Mouse (Mus musculus): Measurements from ENCODE around the gene Gpr143.
"Not testable (repeated sequence)": the region's sequence is repeated elsewhere in the genome, so short reads cannot be mapped to it uniquely, and the experiment has no call there.

Gene Gpr143

DNA sequence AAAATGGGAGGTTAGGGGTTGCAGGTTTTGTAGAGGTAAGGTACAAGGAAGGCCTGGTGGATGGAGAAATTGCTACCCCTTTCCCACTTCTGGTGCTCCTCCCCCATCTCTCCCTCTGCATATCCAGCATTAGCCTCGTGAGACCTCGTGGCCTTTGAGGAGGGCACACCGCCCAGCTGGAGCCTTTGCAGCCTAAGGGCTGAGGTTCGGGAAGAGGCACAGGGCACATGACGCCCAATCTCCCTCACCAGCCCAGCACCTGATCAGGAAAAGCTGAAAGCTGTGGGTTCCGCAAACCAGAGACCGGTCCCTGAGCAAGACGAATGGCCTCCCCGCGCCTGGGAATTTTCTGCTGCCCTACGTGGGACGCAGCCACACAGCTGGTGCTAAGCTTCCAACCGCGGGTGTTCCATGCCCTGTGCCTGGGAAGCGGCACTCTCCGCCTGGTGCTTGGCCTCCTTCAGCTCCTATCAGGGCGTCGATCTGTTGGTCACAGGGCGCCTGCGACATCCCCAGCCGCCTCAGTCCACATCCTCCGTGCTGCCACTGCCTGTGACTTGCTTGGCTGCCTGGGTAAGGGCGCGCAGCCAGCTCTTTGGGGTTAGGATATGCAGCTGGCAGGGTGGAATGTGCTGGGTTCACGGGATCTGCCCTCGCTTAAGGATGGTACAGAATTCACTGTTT lies at the start of gene Gpr143:
Gene Gpr143 (plus strand): TSS at position 202 of the 684 bp plus-strand sequence.
- DNase-seq (ENCODE audit: low spot score in 2 of 2) = no peak

- DNase-seq (ENCODE audit: low spot score in 2 of 2) = no peak
These were observed 46.4 kb upstream of the Gpr143 start for GRCm38 (mm10) chrX:152735283-152735682.

- no peak for DNase-seq (ENCODE audit: low spot score in 2 of 2)
These were observed 43.5 kb upstream of the Gpr143 start for GRCm38 (mm10) chrX:152738191-152738590.

DNA sequence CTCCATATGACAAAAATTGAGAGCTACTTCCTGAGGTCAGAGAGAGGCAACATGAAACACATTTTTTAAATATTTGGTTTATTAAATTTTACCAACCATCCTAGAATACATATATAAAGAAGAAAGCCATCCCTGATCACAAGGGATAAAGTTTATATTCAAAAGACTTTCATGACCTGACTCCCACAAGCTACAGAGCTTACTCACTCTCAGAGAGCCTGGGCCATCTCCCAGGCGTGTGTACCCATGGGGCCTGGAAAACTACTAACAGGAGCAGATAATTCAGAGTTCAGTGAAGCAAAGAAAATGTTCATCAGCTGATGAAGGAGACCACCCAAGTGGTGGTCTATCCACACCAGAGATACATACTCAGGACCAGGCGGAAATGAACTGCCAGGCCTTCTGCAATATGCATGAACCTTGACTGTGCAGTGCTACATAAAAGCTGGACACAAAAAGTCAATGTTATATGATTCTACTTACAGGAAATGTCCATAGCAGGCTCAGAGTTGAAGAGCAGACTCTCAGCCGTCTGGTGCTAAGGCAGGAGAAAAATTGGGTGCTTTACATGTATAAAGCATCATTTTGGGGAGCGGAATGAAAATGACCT lies 42.9 kb upstream of the Gpr143 start:
- DNase-seq (ENCODE audit: low spot score in 2 of 2) = no peak

DNA sequence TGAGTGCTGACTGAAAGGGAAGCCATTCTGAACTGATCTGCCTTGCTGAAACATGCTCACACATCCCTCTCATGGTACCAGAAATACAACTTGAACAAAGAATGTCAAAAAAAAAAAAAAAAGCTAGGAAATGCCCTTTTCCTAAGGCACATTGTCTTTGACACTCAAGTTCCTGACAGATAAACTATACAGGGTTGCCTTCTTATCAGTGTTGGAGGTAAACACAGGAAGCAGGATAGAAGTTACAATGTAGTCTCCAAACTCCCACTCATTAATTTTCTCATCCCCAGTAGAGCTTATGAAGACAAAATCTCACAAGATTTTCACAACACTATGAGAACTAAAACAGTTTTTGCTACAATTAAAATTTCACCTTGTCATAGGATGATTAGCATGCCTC lies 38.1 kb upstream of the Gpr143 start:
- no peak for DNase-seq (ENCODE audit: low spot score in 2 of 2)

- no peak for DNase-seq (ENCODE audit: low spot score in 2 of 2)
These were observed 35.8 kb upstream of the Gpr143 start for GRCm38 (mm10) chrX:152745925-152746324.

GRCm38 (mm10) chrX:152755819-152756218 lies 25.9 kb upstream of the Gpr143 start:
- DNase-seq (ENCODE audit: low spot score in 2 of 2) = no peak

- DNase-seq (ENCODE audit: low spot score in 2 of 2) = no peak
These were observed 25.4 kb upstream of the Gpr143 start for GRCm38 (mm10) chrX:152756293-152756692.

GRCm38 (mm10) chrX:152762437-152762836 lies 19.3 kb upstream of the Gpr143 start:
- no peak for DNase-seq (ENCODE audit: low spot score in 2 of 2)

- DNase-seq (ENCODE audit: low spot score in 2 of 2) = no peak
These were observed 18.9 kb upstream of the Gpr143 start for GRCm38 (mm10) chrX:152762855-152763254.

GRCm38 (mm10) chrX:152764171-152764570 lies 17.6 kb upstream of the Gpr143 start:
- no peak for DNase-seq (ENCODE audit: low spot score in 2 of 2)

GRCm38 (mm10) chrX:152768891-152769599 lies 12.7 kb upstream of the Gpr143 start, which contains the start of gene Shroom2:
TSS of gene Shroom2 (minus strand) at chrX:152769465.
- DNase-seq (ENCODE audit: low spot score in 2 of 2) = no peak

DNA sequence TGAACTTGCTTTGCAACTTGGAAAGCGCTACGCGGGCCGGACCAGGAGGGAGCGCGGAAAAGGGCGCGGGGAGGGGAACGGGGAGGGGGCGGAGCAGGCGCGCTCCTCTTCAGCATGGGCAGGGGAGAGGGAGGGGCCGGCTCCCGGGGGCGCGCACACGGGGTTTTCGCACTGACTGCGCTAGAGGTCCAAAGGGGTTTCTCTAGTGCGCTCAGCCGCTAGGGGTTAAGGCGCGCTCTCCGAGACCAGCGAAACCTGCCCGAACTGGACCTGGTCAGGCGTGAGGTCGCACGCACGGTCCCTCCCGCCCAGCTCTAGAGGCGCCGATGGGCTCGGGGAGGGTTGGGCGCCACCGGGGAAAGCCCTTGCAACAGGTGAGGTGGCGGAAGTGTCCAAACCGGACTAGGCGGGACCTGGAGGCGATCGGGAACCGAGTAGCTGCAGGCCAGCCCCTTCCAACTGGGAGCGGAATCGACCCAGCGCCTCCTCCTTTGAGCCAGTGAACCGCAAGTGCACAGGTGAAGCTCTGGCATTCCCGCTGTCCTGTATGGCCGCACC lies 12.0 kb upstream of the Gpr143 start:
- DNase-seq (ENCODE audit: low spot score in 2 of 2) = no peak

GRCm38 (mm10) chrX:152788129-152788528 lies 6.4 kb downstream of the Gpr143 start:
- DNase-seq (ENCODE audit: low spot score in 2 of 2) = no peak

GRCm38 (mm10) chrX:152788611-152789010 lies 6.9 kb downstream of the Gpr143 start:
- DNase-seq (ENCODE audit: low spot score in 2 of 2) = no peak

DNA sequence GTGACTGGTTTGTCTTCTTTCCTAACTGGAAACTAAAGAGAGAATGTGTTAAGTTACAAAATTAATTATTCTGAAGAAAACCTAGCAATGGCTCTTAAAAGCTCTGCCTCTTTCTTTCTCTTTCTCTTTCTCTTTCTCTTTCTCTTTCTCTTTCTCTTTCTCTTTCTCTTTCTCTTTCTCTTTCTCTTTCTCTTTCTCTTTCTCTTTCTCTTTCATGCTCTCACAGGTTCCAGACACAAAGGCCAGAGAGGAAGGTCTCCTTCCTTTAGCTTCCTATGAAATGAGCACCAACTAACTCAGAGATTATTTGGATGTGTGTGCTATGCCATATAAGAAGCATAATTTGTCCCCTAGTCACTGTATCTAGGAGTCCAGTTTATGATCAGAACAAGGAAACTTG lies 23.6 kb downstream of the Gpr143 start:
- no peak for DNase-seq (ENCODE audit: low spot score in 2 of 2)

DNA sequence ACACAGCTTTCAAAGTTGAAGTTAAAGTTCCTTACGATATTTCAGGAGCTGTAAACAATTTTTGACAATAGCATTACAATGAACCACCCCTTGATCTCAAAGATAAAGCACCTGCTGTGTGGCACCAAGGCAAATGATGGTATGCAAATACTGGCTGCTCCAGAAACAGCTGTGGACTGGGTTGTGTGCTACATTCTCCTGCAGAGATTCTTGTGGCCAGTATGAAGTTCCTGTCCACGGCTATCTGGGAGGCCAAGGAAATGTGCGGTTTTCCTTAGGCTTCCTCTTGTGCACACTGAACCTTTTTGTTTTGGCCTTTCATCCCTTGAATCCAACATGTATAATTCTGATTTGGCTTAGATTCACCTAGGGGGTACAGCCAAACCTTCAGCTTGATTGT lies 31.6 kb downstream of the Gpr143 start:
- no peak for DNase-seq (ENCODE audit: low spot score in 2 of 2)

GRCm38 (mm10) chrX:152818996-152819395 lies 37.3 kb downstream of the Gpr143 start:
- peak in 1 of 2 experiments; percentile 2 for DNase-seq (ENCODE audit: low spot score in 2 of 2)

GRCm38 (mm10) chrX:152831003-152831550 lies 49.4 kb downstream of the Gpr143 start:
- not testable (repeated sequence) for DNase-seq (ENCODE audit: low spot score in 2 of 2)

GRCm38 (mm10) chrX:152834940-152835339 lies 53.2 kb downstream of the Gpr143 start:
- DNase-seq (ENCODE audit: low spot score in 2 of 2) = peak in 1 of 2 experiments; percentile 39

DNA sequence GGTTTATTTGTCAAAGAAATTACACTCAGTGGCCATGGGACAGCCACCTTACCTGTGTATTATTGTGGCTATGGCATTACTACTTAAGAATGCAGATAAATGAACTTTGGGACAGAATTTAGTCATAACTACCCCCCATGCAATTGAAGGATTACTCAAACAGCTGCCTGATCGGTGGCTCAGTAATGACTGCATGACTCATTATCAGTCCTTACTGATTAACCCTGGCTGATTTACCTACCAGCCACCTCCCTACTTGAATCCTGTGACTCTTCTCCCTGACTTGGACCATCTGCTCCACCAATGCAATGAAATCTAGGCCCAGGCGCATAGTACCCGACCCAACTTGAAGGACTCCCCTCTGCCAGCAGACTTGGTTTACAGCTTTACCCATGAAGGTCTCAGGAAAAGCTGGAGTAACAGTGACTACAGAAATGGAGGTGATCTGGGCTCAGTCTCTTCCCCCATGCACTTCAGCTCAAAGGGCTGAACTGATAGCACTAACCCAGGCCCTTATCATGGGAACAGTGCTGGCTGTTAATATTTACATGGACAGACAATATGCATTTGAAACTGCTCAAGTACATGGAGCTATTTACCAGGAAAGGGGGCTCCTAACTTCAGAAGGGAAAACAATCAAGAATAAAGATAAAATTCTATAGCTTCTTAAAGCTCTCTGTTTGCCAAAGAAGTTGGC lies 73.5 kb downstream of the Gpr143 start:
- no peak for DNase-seq (ENCODE audit: low spot score in 2 of 2)
